Mouse (Mus musculus): ENCODE results near the gene Gins2. TPM values are rescaled to one million over a fixed set of nuclear protein-coding genes. Genes with fewer than 3 reads are reported as not detected.

Gene Gins2
- polyA plus RNA-seq, 1 experiment from 2014 or later = 109 TPM

DNA sequence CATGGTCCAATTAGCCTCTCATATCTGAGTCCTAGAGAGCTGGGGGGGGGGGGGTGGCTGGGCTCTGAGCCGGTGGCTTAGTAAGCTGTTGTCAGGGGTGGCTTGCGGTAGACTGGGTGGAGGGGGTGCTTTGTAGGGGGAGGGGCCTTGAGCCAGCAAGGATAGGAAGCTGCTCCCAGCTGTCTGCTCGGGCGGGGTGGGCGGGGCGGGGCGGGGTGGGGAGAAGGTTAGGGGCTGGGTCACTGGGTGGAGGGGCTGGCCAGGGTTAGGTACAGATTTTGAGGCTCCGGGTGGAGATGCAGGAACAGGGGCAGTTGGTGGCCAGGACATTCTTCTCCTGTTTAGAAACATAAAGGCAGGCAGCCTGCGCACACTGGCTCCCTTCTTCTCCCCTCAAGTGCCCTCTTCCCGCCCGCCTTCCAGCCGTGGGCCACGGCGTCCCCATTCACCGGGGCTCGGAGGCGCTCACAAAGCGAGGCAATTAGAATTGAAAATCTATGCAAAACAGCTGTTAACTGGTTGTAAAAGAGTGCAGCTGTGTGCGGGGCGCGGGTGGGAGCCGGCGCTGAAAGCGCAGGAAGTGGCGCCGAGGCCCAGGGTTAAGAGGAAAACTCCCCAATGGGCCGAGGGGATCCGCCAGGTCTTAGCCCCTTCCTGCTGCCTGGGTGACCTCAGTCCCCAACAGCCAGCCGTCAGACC is 56.4 kb downstream of the Gins2 start:
- Histone ChIP-seq H3K27me3 (peaks cover 17% of the 10 kb centered on the region), H3K36me3 (no peaks in the 10 kb centered on the region), H3K4me1 (peaks cover 73% of the 10 kb centered on the region), H3K9ac (no peak overlapping the region; the same call in 1 of the 2 replicates), H3K9me3 (no peaks in the 10 kb centered on the region), H3K4me3 (peak overlapping the region; percentile 8; the same call in 1 of the 2 replicates), H3K4me2 (replicated peaks) (peak overlapping the region; percentile 41), H3K27ac (peak overlapping the region; percentile 72)
- ATAC-seq (ENCODE audit: insufficient number of reproducible peaks, insufficient read depth, low FRiP score, low TSS enrichment) = no peak
- WGBS = 1% methylated on average over 27 of the region's 29 CpGs

DNA sequence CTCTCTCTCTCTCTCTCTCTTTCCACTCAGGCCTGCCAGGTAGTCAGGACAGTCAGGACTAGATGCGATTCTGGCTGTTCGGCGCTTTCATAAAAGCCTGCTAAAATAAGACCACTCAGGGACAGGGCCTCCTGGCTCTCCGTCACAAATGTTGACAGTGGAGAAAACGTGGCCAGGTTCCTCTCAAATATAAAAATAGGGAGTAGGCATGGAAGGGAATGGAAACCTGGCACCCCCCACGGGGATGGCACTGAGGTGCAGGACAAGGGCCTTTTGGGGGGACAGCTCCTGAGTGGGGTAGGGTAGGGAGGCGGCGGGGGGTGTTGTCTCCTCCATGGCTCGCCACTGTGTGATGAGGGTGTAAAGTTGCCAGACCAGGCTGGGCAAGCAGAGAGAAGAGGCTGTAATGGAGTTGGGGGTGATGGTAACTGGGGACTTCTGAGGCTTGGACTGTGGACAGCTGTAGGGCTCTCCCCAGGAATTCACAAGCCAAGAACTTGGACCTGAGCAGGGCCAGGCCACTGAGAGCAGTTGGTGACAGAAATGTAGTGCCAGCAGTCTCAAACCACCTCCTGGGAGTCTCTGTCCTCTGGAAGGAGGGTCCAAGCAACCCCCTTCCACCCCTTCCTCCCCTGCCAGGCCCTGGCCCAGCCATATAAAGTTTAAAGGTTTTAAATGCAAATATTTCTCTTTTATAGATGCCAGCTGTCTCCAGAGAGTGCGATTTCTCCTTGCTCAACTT is 57.2 kb downstream of the Gins2 start:
- H3K9ac ChIP-seq = no peak overlapping the region
- WGBS = 55% methylated on average over 10 of the region's 10 CpGs

GRCm38 (mm10) chr8:120530954-120531656 is 58.0 kb downstream of the Gins2 start:
- no peak for ATAC-seq (ENCODE audit: insufficient number of reproducible peaks, insufficient read depth, low FRiP score, low TSS enrichment)
- WGBS = 55% methylated on average over 16 of the region's 16 CpGs
- no peak overlapping the region for H3K9ac ChIP-seq
- H3K36me3 ChIP-seq = no peaks in the 10 kb centered on the region
- no peak overlapping the region for H3K4me2 ChIP-seq (replicated peaks)
- no peak overlapping the region for H3K27ac ChIP-seq
- H3K9me3 ChIP-seq = no peaks in the 10 kb centered on the region
- peaks cover 12% of the 10 kb centered on the region for H3K27me3 ChIP-seq
- H3K4me3 ChIP-seq = no peak overlapping the region
- peaks cover 79% of the 10 kb centered on the region for H3K4me1 ChIP-seq

More for the DNA sequence above, 57.2 kb downstream of the Gins2 start:
- peak overlapping the region; percentile 41 for H3K4me2 ChIP-seq (replicated peaks)
- H3K27me3 ChIP-seq = peaks cover 12% of the 10 kb centered on the region
- no peaks in the 10 kb centered on the region for H3K36me3 ChIP-seq
- H3K9me3 ChIP-seq = no peaks in the 10 kb centered on the region
- H3K4me3 ChIP-seq = no peak overlapping the region
- H3K4me1 ChIP-seq = peaks cover 78% of the 10 kb centered on the region
- ATAC-seq (ENCODE audit: insufficient number of reproducible peaks, insufficient read depth, low FRiP score, low TSS enrichment) = no peak
- H3K27ac ChIP-seq = peak overlapping the region; percentile 72

DNA sequence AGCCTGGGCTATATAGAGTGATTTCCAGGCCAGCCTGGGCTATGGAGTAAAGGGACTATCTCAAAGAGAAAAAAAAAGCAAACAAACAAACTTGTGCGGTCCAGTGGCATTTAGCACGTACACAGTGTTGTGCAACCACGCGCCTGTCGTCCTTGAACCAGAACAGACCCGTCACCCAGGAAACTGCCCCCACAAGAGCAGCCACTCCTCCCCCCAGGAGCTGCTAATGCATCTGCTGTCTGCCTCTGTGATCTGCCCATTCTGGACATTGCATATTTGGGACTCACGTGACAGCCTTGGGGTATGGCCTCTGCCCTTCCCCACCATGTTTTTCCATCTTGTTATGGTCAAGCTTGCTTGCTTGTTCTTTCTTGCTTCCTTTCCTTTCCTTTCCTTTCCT is 59.9 kb downstream of the Gins2 start:
- 65% methylated on average over 7 of the region's 7 CpGs for WGBS
- Histone ChIP-seq H3K4me2 (replicated peaks) (no peak overlapping the region), H3K9me3 (no peaks in the 10 kb centered on the region), H3K4me3 (no peak overlapping the region), H3K9ac (no peak overlapping the region), H3K27me3 (peaks cover 7% of the 10 kb centered on the region; the same call in 1 of the 2 replicates), H3K36me3 (no peaks in the 10 kb centered on the region), H3K4me1 (peaks cover 73% of the 10 kb centered on the region), H3K27ac (no peak overlapping the region)
- ATAC-seq (ENCODE audit: insufficient number of reproducible peaks, insufficient read depth, low FRiP score, low TSS enrichment) = no peak

Small RNA genes lying within 50 kb of the gene (microRNA-seq; reads per million reads assigned to microRNA genes)
- 0.54 reads per million for gene Mir7687

Other genes starting within 250 kb of the Gins2 start
- 6.5 and 11.8 TPM in 2 replicates for gene 1190005I06Rik, start 58.3 kb upstream of the Gins2 start, polyA plus RNA-seq (2016; fragmentation: Nextera tagmentation; extraction: Ambion mirVana)
- gene Gm27021, start 78.8 kb upstream of the Gins2 start, polyA plus RNA-seq (2016; fragmentation: Nextera tagmentation; extraction: Ambion mirVana) = 3.2 and 8.2 TPM in 2 replicates
- 901 and 909 TPM in 2 replicates for gene Cox4i1, start 78.9 kb upstream of the Gins2 start, polyA plus RNA-seq (2016; fragmentation: Nextera tagmentation; extraction: Ambion mirVana)
- gene Emc8, start 79.3 kb upstream of the Gins2 start, polyA plus RNA-seq (2016; fragmentation: Nextera tagmentation; extraction: Ambion mirVana) = 257 and 260 TPM in 2 replicates
- 4.4 and 4.7 TPM in 2 replicates for gene Irf8, start 147.1 kb upstream of the Gins2 start, polyA plus RNA-seq (2016; fragmentation: Nextera tagmentation; extraction: Ambion mirVana)